Mouse (Mus musculus) C2C12 (cell line): Measurements from ENCODE around the gene Lima1.

Experiments
- CEBPB ChIP-seq: IDR thresholded peaks from one replicate; pipeline ENCODE4 v1.6.1; 2011; ENCODE audit warnings: low read depth, mild to moderate bottlenecking, control low read depth, moderate library complexity
- CTCF ChIP-seq: IDR thresholded peaks from one replicate; pipeline ENCODE4 v1.5.1; 2011; ENCODE audit not compliant: control insufficient read depth, insufficient read depth, insufficient read length
- FOSL1 ChIP-seq: IDR thresholded peaks from one replicate; pipeline ENCODE4 v1.8.0; 2011; ENCODE audit warnings: mild to moderate bottlenecking, low read length; ENCODE audit not compliant: poor library complexity, insufficient read depth, severe bottlenecking
- MAX ChIP-seq: IDR thresholded peaks from one replicate; pipeline ENCODE4 v1.6.1; 2011; ENCODE audit warnings: mild to moderate bottlenecking, control low read depth
- MYOD1 ChIP-seq: IDR thresholded peaks from one replicate; pipeline ENCODE4 v1.6.1; 2011; ENCODE audit warnings: low read depth; ENCODE audit not compliant: control insufficient read depth, insufficient read length
- MYOG ChIP-seq: IDR thresholded peaks from one replicate; pipeline ENCODE4 v1.6.1; 2011; ENCODE audit not compliant: control insufficient read depth, insufficient read length; ENCODE audit errors: extremely low read depth

DNA sequence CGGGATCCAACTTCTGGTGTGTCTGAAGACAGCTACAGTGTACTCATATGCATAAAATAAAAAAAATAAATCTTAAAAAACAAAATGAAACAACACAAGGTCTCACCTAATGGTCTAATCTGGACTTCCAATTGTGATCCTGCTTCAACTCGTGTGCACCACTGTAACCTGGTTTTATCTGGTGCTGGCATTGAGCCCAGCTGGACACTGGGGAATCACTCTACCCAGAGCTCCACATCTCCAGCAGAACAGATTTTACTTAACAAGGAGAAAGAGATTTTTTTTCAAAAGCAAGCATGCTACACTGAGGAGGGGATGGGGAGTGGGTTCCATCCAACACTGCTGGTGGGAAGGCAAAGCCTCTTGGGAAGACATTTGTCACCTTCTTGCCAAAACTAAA, 47.2 kb downstream of the Lima1 start:
- TF ChIP-seq CTCF (no peak), CEBPB (no peak), MAX (no peak), MYOD1 (no peak), FOSL1 (no peak), MYOG (no peak)
